Mouse (Mus musculus) lung, adult 2 months (tissue): ENCODE data around the gene Serpina3i. TPM values are rescaled to one million over a fixed set of nuclear protein-coding genes. Genes with fewer than 3 reads are reported as not detected.
A peak's percentile ranks its signal among the peaks of the same experiment; 100 is the strongest.

Experiments used
- DNase-seq: peaks from one replicate; pipeline ENCODE4 v3.0.0; 2022
- H3K4me1 ChIP-seq: fragments of 200-500 bp; 2 replicates; pipeline ENCODE4 v1.6.1; 2011; ENCODE audit warnings: low read length; ENCODE audit not compliant: control insufficient read depth, insufficient read depth
- H3K4me3 ChIP-seq: fragments of 200-500 bp; replicated peaks from 2 replicates; pipeline ENCODE3; 2011; ENCODE audit warnings: low read depth, mild to moderate bottlenecking, control low read depth, low read length; ENCODE audit errors: extremely low read depth
- CTCF ChIP-seq: fragments of 200-500 bp; IDR thresholded peaks from 2 replicates; pipeline ENCODE4 v1.5.1; 2011; ENCODE audit warnings: mild to moderate bottlenecking, low read length, control low read depth; ENCODE audit not compliant: insufficient read depth
- POLR2A ChIP-seq: fragments of 200-500 bp; IDR thresholded peaks from 2 replicates; pipeline ENCODE4 v1.6.1; 2011; ENCODE audit warnings: low read depth, mild to moderate bottlenecking, control low read depth, low read length, borderline replicate concordance; ENCODE audit errors: extremely low read depth
- WGBS: fragments of 180-500 bp; shearing (Covaris S2); methylation state at CpG from one replicate; pipeline ENCODE4 v1.1.7; 2018; 5-methylcytosine and 5-hydroxymethylcytosine counted together
- polyA plus RNA-seq: library from polyadenylated mRNA; depleted of rRNA; stranded (reverse); fragments of >200 nt; gene quantifications from 2 replicates; pipeline ENCODE4 v1.2.3, GENCODE M21; 2012

The Serpina3i gene
- polyA plus RNA-seq, 1 experiment: 0.91 TPM

- DNase-seq: no peak
- no peak for TF ChIP-seq POLR2A
- no peak for TF ChIP-seq CTCF
- Histone ChIP-seq H3K4me1 (no peaks in the 10 kb centered on the region), H3K4me3 (no peak overlapping the region)
Observed at GRCm38 (mm10) chr12:104243307-104243706, 19.6 kb upstream of the Serpina3i start.

DNA sequence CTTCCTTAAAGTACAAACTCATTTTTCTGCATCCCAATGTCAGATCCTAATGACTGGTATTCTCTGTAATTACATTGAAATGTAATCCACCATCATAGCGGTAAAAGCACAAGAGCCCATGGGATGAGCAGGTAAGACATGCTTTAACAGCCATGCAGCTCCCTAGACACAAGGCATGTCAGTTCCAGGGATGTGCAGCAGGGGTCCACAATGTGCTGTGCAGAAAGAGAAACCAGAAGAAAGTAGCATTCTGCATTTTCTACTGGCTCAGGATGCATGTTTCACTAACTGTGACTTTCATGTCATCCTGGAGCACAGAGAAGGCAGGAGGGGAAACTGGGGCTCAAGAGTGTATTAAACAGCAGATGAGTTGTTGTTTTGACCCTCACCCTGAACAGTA lies 17.8 kb upstream of the Serpina3i start:
- H3K4me3 ChIP-seq: no peak overlapping the region
- H3K4me1 ChIP-seq: no peaks in the 10 kb centered on the region
- DNase-seq: no peak
- TF ChIP-seq CTCF: peak; percentile 31; the same call in 1 of the 2 replicates
- TF ChIP-seq POLR2A: no peak
- WGBS: 76% methylated on average over 1 of the region's 1 CpGs

DNA sequence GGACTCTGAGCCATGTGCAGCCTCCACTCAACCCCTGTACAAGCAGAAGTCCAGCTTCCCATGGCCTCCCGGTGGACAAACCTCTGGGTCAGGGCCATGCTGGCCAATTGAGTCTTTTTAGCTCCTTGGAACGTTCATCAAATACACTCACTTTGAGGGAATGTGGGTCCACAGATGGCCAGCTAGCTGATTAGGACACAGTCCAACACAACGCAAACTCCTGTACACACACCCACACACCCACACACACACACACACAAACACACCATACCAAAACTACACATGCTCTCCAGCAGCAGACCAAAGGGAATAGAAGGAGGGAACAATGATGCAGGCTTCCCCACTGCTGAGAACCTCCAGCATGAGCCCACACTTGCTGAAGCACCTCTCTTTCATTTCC lies 17.3 kb upstream of the Serpina3i start:
- Histone ChIP-seq H3K4me3 (no peak overlapping the region), H3K4me1 (no peaks in the 10 kb centered on the region)
- WGBS: 51% methylated on average over 3 of the region's 3 CpGs
- DNase-seq: no peak
- TF ChIP-seq POLR2A (no peak), CTCF (no peak)

GRCm38 (mm10) chr12:104247553-104248002 lies 15.3 kb upstream of the Serpina3i start:
- no peaks in the 10 kb centered on the region for H3K4me1 ChIP-seq
- no peak for TF ChIP-seq CTCF
- TF ChIP-seq POLR2A: 0 out of 2 replicates have a peak, but pooled peaks have one; percentile 16
- H3K4me3 ChIP-seq: no peak overlapping the region
- DNase-seq: no peak

- no peak overlapping the region for H3K4me3 ChIP-seq
- no peak for TF ChIP-seq CTCF
- DNase-seq: no peak
- 66% methylated on average over 3 of the region's 3 CpGs for WGBS
- no peaks in the 10 kb centered on the region for H3K4me1 ChIP-seq
Observed at GRCm38 (mm10) chr12:104248231-104248630, 14.7 kb upstream of the Serpina3i start.

DNA sequence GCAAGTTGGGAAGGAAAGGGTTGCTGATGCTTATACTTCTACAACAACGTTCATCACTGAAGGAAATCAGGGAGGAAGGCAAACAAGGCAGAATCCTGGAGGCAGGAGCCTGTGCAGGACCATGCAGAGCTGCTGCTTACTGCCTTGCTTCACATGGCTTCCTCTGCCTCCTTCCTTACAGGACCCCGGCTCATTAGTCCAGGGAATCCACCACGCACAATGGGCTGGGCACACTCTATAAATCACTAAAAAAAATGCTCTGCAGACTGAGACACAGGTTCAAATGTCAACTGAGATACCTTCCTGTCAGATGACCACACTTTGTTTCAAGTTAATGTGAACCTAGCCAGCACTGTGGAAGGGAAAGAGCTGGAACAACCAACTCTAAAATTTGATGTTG lies 1.9 kb upstream of the Serpina3i start:
- TF ChIP-seq POLR2A: no peak
- no peak for TF ChIP-seq CTCF
- 38% methylated on average over 3 of the region's 3 CpGs for WGBS
- DNase-seq: no peak
- Histone ChIP-seq H3K4me3 (no peak overlapping the region), H3K4me1 (no peaks in the 10 kb centered on the region)

DNA sequence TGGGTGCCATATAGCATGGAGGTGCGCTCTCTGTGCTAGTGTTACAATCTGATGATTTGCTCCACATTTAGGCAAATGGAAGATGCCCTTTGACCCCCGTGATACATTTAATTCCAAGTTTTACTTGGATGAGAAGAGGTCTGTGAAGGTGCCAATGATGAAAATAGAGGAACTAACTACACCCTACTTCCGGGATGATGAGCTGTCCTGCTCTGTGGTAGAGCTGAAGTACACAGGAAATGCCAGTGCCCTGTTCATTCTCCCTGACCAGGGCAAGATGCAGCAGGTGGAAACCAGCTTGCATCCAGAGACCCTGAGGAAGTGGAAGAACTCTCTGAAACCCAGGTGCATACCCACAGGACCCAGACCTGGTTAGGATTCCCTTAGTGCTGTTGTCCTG lies 3.5 kb downstream of the Serpina3i start:
- TF ChIP-seq CTCF (no peak), POLR2A (no peak)
- no peak overlapping the region for H3K4me3 ChIP-seq
- no peak for DNase-seq
- 66% methylated on average over 3 of the region's 3 CpGs for WGBS
- H3K4me1 ChIP-seq: no peaks in the 10 kb centered on the region

DNA sequence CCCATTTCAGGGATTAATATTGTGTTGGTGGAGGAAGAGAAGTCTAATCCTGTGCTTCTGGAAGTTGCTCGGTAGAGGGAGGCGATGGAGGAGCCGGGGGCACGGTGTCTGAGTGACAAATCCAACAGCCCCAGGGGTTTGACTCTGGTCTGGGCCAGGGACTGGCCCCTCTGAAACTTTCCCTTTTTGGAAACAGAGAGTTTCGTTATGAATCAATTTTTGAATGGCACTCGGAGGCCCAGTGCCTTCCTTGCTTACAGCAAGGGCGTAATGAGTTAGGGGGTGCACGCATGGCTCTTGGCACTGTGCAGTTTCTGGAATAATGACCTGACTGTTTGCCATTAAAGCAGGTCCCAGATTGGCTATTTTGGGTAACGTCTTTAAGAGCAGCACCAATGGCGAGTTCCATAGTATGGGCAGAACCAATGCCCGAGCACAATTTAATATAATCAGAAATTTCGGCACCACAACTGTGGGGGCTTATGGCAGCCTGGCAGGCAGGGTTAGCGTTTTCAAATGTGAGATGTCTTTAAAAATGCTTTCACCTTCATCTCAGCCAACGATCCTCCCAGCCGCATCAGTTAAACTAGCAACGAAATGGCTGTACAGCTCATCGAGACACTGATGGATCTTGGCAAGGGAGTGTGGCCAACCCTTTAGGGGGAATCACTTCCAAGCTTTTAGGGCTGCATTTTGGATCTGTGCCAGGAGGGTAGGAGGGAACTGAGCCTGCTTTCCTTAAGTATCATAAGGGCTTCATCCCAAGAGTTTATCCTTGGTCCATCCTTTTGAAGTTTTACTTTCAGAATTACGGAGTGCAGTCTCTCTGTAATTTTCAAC lies 15.5 kb downstream of the Serpina3i start:
- no peak overlapping the region for H3K4me3 ChIP-seq
- no peak for TF ChIP-seq CTCF
- TF ChIP-seq POLR2A: no peak
- WGBS: 81% methylated on average over 18 of the region's 18 CpGs
- DNase-seq: no peak
- H3K4me1 ChIP-seq: no peaks in the 10 kb centered on the region

GRCm38 (mm10) chr12:104279056-104279435 lies 16.1 kb downstream of the Serpina3i start:
- H3K4me3 ChIP-seq: no peak overlapping the region
- WGBS: 23% methylated on average over 3 of the region's 3 CpGs
- no peaks in the 10 kb centered on the region for H3K4me1 ChIP-seq
- no peak for TF ChIP-seq POLR2A
- DNase-seq: no peak

- TF ChIP-seq CTCF (no peak), POLR2A (no peak)
- Histone ChIP-seq H3K4me1 (no peaks in the 10 kb centered on the region), H3K4me3 (no peak overlapping the region)
- WGBS: 81% methylated on average over 11 of the region's 11 CpGs
- DNase-seq: no peak
Observed at GRCm38 (mm10) chr12:104283380-104283779, 20.5 kb downstream of the Serpina3i start.

GRCm38 (mm10) chr12:104288336-104288735 lies 25.4 kb downstream of the Serpina3i start:
- DNase-seq: no peak
- no peaks in the 10 kb centered on the region for H3K4me1 ChIP-seq
- H3K4me3 ChIP-seq: no peak overlapping the region
- no peak for TF ChIP-seq POLR2A
- no peak for TF ChIP-seq CTCF
